In the genomic region with DNA sequence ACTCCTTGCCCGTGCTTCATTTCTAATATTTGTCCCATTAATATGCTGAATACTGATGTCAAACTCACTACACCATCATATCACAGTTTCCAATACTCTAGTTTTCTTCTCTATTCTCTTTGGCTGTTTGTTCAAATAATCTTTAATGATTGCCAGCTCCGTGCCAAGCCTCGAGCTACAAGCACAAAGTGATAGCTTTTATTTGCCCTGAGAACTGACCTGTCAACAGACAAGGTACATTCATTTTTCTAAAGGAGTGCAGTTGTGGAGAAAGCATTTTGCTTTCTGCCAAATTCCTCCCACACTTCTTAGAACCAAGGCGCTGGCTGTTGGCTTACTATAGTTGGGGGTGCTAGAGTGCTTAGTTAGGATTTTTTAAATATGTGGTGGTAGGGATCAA, we compare ENCODE assay signal across 28 mouse cellular contexts. TPM values are rescaled to one million over a fixed set of nuclear protein-coding genes. Genes with fewer than 3 reads are reported as not detected.
"Had no signal": no experiment of that assay in that cellular context is flagged by ENCODE, and none has a peak within 500 bp of the region (broad histone marks: within the 10 kb centered on the region; RNA-seq: fewer than 3 reads in every experiment).

No protein-coding gene starts in this region.

- H3K27ac ChIP-seq: heart, embryonic 13.5 days; heart, embryonic 15.5 days; hindbrain, embryonic 13.5 days; hindbrain, embryonic 15.5 days; hindbrain, postnatal 0 days; layer of hippocampus, adult 2 months; left cerebral cortex, adult 2 months; limb, embryonic 10.5 days; limb, embryonic 12.5 days; liver, embryonic 12.5 days; liver, embryonic 14.5 days had no signal

- H3K36me3 ChIP-seq: heart, embryonic 13.5 days; heart, embryonic 15.5 days; hindbrain, embryonic 13.5 days; hindbrain, embryonic 15.5 days; limb, embryonic 10.5 days; limb, embryonic 12.5 days; liver, embryonic 12.5 days had no signal

- H3K4me1 ChIP-seq: heart, embryonic 13.5 days; heart, embryonic 15.5 days; hindbrain, embryonic 13.5 days; hindbrain, embryonic 15.5 days; limb, embryonic 10.5 days; limb, embryonic 12.5 days; liver, embryonic 12.5 days had no signal

- ATAC-seq: hindbrain, postnatal 0 days; intestine, embryonic 16.5 days; liver, embryonic 12.5 days had no signal

- DNase-seq: gastrocnemius, postnatal 14 days; gastrocnemius, postnatal 36 days; heart, adult 18-20 months; heart, postnatal 14 days; heart, postnatal 36 days; kidney, adult 11 months; kidney, adult 8-10 months; kidney, postnatal 10 days; kidney, postnatal 36 days had no signal

- H3K27me3 ChIP-seq: heart, embryonic 13.5 days; heart, embryonic 15.5 days; hindbrain, embryonic 13.5 days; hindbrain, embryonic 15.5 days; limb, embryonic 12.5 days; liver, embryonic 12.5 days had no signal

- H3K4me2 ChIP-seq: heart, embryonic 11.5 days; heart, embryonic 13.5 days; heart, embryonic 15.5 days; hindbrain, embryonic 13.5 days; hindbrain, embryonic 15.5 days; limb, embryonic 12.5 days; liver, embryonic 12.5 days had no signal

- H3K9ac ChIP-seq: heart, embryonic 13.5 days; heart, embryonic 15.5 days; hindbrain, embryonic 13.5 days; hindbrain, embryonic 15.5 days; limb, embryonic 12.5 days; liver, embryonic 12.5 days; liver, embryonic 14.5 days had no signal

- H3K4me3 ChIP-seq: heart, embryonic 13.5 days; heart, embryonic 15.5 days; hindbrain, embryonic 13.5 days; hindbrain, embryonic 15.5 days; layer of hippocampus, adult 2 months; left cerebral cortex, adult 2 months; limb, embryonic 10.5 days; limb, embryonic 12.5 days; liver, embryonic 12.5 days had no signal

- H3K9me3 ChIP-seq: heart, embryonic 13.5 days; heart, embryonic 15.5 days; hindbrain, embryonic 13.5 days; hindbrain, embryonic 15.5 days; limb, embryonic 10.5 days; limb, embryonic 12.5 days; liver, embryonic 12.5 days had no signal

RNA-seq across cellular contexts. Expression of a gene that starts 33.0 kb away (rescaled TPM):
- total RNA-seq: gastrocnemius, postnatal 14 days; gastrocnemius, postnatal 36 days; heart, adult 18-20 months; heart, adult 8-10 months; heart, postnatal 14 days; heart, postnatal 36 days; hematopoietic stem cell, adult 5-6 weeks had no signal
- polyA plus RNA-seq: gonadal fat pad, adult 2 months; heart, postnatal 0 days; limb, embryonic 10.5 days; limb, embryonic 12.5 days had no signal

RNA-seq across cellular contexts. Expression of a gene that starts 33.2 kb away (rescaled TPM):
- total RNA-seq: gastrocnemius, adult 8-10 months; gastrocnemius, postnatal 14 days; gastrocnemius, postnatal 36 days; heart, adult 18-20 months; heart, adult 8-10 months; heart, postnatal 14 days; heart, postnatal 36 days; hematopoietic stem cell, adult 5-6 weeks; hindbrain, postnatal 0 days had no signal
- polyA plus RNA-seq: heart, embryonic 15.5 days; heart, postnatal 0 days; hindbrain, embryonic 11.5 days; limb, embryonic 10.5 days; limb, embryonic 12.5 days had no signal
